Mouse (Mus musculus): ENCODE measurements around the gene Chpt1. TPM values are rescaled to one million over a fixed set of nuclear protein-coding genes. Genes with fewer than 3 reads are reported as not detected.

Gene Chpt1
- 339 TPM for polyA plus RNA-seq (2014; fragmentation: Illumina TruSeq; extraction: RNeasy Lipid Tissue Mini Kit (QIAGEN cat#74804); ENCODE audit: low read depth, low replicate concordance)

DNA sequence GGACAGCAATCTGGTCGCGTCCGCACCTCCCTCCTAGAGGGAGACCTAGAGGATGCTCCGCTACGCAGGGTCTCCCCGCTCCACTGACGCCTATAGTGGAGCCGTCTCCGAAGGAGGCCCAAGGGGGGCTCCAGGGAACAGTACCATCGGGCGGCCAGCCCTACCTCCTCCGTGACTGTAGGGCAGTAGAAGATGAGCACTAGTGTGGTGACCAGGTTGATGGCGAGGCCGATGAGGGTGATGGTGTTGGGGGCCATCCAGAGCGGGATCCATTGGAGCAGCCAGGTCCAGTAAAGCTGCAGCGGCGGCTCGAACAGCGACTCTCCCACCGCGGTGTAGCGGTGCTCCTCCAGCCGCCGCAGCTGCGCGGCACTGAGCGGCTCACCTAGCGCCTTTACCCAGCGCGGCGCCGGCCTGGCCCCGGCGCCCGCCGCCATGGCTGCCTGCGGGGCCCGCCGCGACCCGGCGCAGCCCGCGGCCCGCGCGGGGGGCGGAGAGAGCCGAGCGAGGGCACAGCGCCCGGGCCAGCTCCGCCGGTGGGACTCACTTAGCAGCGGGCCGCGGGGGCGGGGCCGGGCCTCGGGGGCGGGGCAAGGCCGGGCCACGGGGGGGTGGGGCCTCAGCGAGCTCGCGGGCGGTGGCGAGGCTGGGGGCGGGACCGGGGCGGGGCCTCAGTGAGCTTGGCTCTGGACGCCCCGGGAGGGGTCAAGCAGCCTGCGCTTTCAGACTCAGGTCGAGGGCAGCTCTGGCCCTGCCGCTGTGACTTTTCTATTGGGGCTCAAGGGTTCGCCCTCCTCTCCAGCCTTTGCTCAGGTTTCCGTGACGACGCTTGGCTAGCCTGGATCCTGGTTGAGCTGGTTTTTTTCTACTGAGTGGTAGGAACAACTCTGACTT, at the start of gene Chpt1:
Gene Chpt1 (minus strand): TSS at position 653 of the 894 bp plus-strand sequence.

DNA sequence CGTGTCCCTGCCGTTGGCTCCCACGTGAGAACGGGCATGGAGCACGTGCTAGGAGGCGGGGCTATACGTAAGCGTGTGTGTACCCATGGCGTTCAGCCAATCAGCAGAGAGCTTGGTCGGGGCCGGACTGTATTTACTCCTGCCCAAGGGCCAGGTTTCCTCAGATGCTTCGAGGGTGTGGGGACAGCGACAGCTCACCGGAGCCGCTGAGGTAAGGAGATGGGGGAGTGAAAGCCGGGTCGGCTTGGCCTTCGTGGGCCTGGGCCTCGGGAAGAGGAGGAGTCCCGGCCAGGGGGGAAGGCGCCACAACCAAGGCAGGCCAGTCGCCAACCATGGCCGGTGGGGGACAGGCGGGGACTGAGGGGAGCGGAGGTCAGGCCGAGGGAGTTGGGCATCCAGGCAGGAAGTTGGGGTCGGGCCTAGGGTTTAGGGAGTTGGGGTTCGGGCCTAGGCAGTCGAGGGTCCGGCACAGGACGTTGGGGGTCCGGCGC, 44.3 kb downstream of the Chpt1 start, which contains the start of gene Sycp3:
Gene Sycp3 (plus strand): TSS at position 68 of the 491 bp plus-strand sequence.

Other genes starting within 250 kb of the Chpt1 start
- 58.7 TPM for gene Dram1, start 125.0 kb downstream of the Chpt1 start, polyA plus RNA-seq (2014; fragmentation: Illumina TruSeq; extraction: RNeasy Lipid Tissue Mini Kit (QIAGEN cat#74804); ENCODE audit: low read depth, low replicate concordance)
- 20.7 TPM for gene Gnptab, start 124.9 kb downstream of the Chpt1 start, polyA plus RNA-seq (2014; fragmentation: Illumina TruSeq; extraction: RNeasy Lipid Tissue Mini Kit (QIAGEN cat#74804); ENCODE audit: low read depth, low replicate concordance)
- 5.2 TPM for gene Sycp3, start 44.5 kb downstream of the Chpt1 start, polyA plus RNA-seq (2014; fragmentation: Illumina TruSeq; extraction: RNeasy Lipid Tissue Mini Kit (QIAGEN cat#74804); ENCODE audit: low read depth, low replicate concordance)
- gene Mybpc1, start 101.1 kb upstream of the Chpt1 start, polyA plus RNA-seq (2014; fragmentation: Illumina TruSeq; extraction: RNeasy Lipid Tissue Mini Kit (QIAGEN cat#74804); ENCODE audit: low read depth, low replicate concordance): 2.3 TPM
- 1.3 TPM for gene Spic, start 180.9 kb upstream of the Chpt1 start, polyA plus RNA-seq (2014; fragmentation: Illumina TruSeq; extraction: RNeasy Lipid Tissue Mini Kit (QIAGEN cat#74804); ENCODE audit: low read depth, low replicate concordance)
- gene Arl1, start 226.8 kb upstream of the Chpt1 start, polyA plus RNA-seq (2014; fragmentation: Illumina TruSeq; extraction: RNeasy Lipid Tissue Mini Kit (QIAGEN cat#74804); ENCODE audit: low read depth, low replicate concordance): 124 TPM